Mouse (Mus musculus) heart, embryonic 14.5 days (tissue): ENCODE data around the gene Mfap5. TPM values are rescaled to one million over a fixed set of nuclear protein-coding genes. Genes with fewer than 3 reads are reported as not detected.
A peak's percentile ranks its signal among the peaks of the same experiment; 100 is the strongest.

Experiments used
- ATAC-seq: fragments of 200-750 bp; cut with Nextera tagmentation; 2 replicates; pipeline ENCODE4 v1.8.0; 2017; ENCODE audit warnings: low read depth, moderate TSS enrichment; ENCODE audit not compliant: insufficient number of reproducible peaks, insufficient read depth, low FRiP score
- H3K27ac ChIP-seq, 2 experiments: fragments of 200-500 bp in 1 of 2; fragments of 300-500 bp in 1 of 2; sonication (generic) in 1 of 2; replicated peaks in 1 of 2; 2 replicates each; pipeline ENCODE4 v1.5.1; 2012 to 2014; ENCODE audit warnings: low read depth in 2 of 2, low read length in 2 of 2, control low read depth in 1 of 2, mild to moderate bottlenecking in 1 of 2, mixed read lengths in 1 of 2; ENCODE audit not compliant: control insufficient read depth in 1 of 2, insufficient read depth in 1 of 2
- H3K27me3 ChIP-seq: fragments of 300-500 bp; sonication (generic); 2 replicates; pipeline ENCODE4 v1.6.1; 2014; ENCODE audit warnings: mild to moderate bottlenecking, low read length, control low read depth; ENCODE audit not compliant: control insufficient read depth, insufficient read depth
- H3K36me3 ChIP-seq: fragments of 300-500 bp; sonication (generic); 2 replicates; pipeline ENCODE4 v1.6.1; 2014; ENCODE audit warnings: mild to moderate bottlenecking, control low read depth, low read length, mixed read lengths; ENCODE audit not compliant: control insufficient read depth, insufficient read depth
- H3K4me1 ChIP-seq, 2 experiments: fragments of 200-500 bp in 1 of 2; fragments of 300-500 bp in 1 of 2; sonication (generic) in 1 of 2; 2 replicates each; pipeline ENCODE4 v1.6.1; 2012 to 2014; ENCODE audit warnings: low read length in 2 of 2, control low read depth in 1 of 2, mixed read lengths in 1 of 2; ENCODE audit not compliant: control insufficient read depth in 2 of 2, insufficient read depth in 2 of 2
- H3K4me2 ChIP-seq: fragments of 300-500 bp; sonication (generic); 2 replicates; pipeline ENCODE4 v1.6.1; 2014; ENCODE audit warnings: mild to moderate bottlenecking, low read length
- H3K4me3 ChIP-seq, 2 experiments: fragments of 200-500 bp in 1 of 2; fragments of 300-500 bp in 1 of 2; sonication (generic) in 1 of 2; 2 replicates each; pipeline ENCODE4 v1.5.1; 2012 to 2014; ENCODE audit warnings: low read length in 2 of 2, mild to moderate bottlenecking in 2 of 2, control low read depth in 1 of 2, low read depth in 1 of 2, moderate library complexity in 1 of 2; ENCODE audit not compliant: control insufficient read depth in 1 of 2, insufficient read depth in 1 of 2
- H3K9ac ChIP-seq: fragments of 300-500 bp; sonication (generic); 2 replicates; pipeline ENCODE4 v1.6.1; 2014; ENCODE audit warnings: mild to moderate bottlenecking, low read length
- H3K9me3 ChIP-seq: fragments of 300-500 bp; sonication (generic); 2 replicates; pipeline ENCODE4 v1.6.1; 2016; ENCODE audit warnings: low read length, control low read depth; ENCODE audit not compliant: control insufficient read depth
- WGBS: fragments of 180-500 bp; shearing (Covaris S2); extraction: QIAGEN DNeasy Blood & Tissue Kit; methylation state at CpG from one replicate; pipeline ENCODE4 v1.1.7; 2014; 5-methylcytosine and 5-hydroxymethylcytosine counted together
- polyA plus RNA-seq: library from polyadenylated mRNA; unstranded; fragments of >200 nt; fragmentation: Nextera tagmentation; extraction: Ambion mirVana; gene quantifications from 2 replicates; pipeline ENCODE4 v1.2.1, GENCODE M21; 2014

Gene Mfap5
- polyA plus RNA-seq, 1 experiment from 2014 or later = 16.9 TPM

GRCm38 (mm10) chr6:122485401-122486296, 20.0 kb upstream of the Mfap5 start:
- Histone ChIP-seq H3K4me2 (peak overlapping the region; percentile 89), H3K4me3 (peak overlapping the region; percentile 74 to 82), H3K4me1 (no peaks in the 10 kb centered on the region), H3K27me3 (peaks cover 41% of the 10 kb centered on the region), H3K9me3 (no peaks in the 10 kb centered on the region), H3K9ac (peak overlapping the region; percentile 74), H3K36me3 (no peaks in the 10 kb centered on the region), H3K27ac (no peak overlapping the region)
- peak; percentile 69 for ATAC-seq
- WGBS = 2% methylated on average over 43 of the region's 91 CpGs

DNA sequence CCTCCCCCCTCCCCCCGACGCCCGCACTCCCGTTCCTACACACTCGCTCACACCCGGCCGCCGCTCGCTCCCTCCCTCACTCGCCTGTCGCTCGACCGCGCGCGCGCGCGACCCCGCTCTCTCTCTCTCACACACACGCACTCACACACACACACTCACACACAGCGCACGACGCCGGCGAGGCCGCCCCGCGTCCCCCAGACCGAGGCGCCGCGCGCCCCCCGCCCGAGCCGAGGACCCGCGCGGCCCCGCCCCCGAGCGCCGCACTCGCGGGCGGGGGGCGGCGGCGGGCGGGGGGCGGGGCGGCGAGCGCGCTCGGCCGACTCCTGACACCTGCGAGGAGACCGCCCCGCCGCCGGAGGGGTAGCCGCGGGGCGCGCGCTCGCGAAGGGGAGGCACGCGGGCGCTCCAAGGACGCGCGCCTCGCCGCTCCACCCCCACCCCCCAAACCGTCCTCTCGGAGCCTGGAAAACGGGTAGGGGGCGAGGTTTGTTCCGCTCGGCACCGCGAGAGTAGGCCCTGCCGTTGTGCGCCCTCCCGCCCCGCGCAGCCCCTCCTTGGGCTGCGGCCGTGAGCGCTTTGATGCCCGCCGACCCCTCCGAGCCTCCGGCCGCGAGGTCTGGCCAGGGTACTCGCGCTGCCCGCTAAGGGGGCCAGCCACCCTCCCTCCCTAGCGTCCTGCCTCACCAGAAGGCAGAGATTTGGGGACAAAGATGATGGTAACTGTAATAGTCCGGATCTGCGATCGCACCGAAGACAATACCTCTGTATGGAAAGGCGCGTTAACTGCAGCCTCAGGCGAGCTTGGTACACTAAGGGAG, 19.1 kb upstream of the Mfap5 start:
- Histone ChIP-seq H3K4me2 (peak overlapping the region; percentile 89), H3K9me3 (no peaks in the 10 kb centered on the region), H3K36me3 (no peaks in the 10 kb centered on the region), H3K9ac (peak overlapping the region; percentile 74), H3K4me3 (peak overlapping the region; percentile 74 to 82), H3K4me1 (peaks cover 2 to 5% of the 10 kb centered on the region in 2 experiments; a peak in 3 of 4 replicates), H3K27me3 (peaks cover 41% of the 10 kb centered on the region), H3K27ac (no peak overlapping the region)
- WGBS = 1% methylated on average over 74 of the region's 111 CpGs
- ATAC-seq = peak; percentile 70

DNA sequence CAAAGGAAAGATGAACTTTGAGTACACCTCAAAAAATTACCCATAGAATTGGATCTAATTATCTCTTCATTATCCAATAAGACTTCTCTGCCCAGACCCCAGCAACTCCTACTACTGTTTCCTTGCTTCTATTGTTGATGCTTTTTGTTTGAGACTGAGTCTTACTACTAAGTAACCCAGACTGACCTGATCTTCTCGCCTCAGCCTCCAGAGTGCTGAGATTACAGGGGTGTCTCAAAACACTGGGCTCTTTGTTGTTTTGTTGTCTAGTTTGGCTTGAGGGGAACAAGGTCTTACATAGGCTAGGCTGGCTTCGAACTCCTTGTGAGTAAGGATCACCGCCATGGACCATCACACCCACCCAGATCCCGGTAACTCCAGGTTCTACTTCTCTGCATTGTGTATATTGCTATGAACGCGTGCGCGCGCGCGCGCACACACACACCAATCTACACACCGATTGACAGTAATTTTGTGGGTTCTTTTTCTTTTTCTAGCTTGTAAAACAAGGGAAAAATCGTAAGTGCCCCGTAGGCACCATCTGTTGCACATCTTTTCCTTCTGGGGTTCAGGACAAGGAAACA, 14.6 kb upstream of the Mfap5 start:
- Histone ChIP-seq H3K4me3 (peak overlapping the region; percentile 45 to 46), H3K27me3 (peaks cover 23% of the 10 kb centered on the region; the same call in 1 of the 2 replicates), H3K4me2 (peak overlapping the region; percentile 81), H3K36me3 (no peaks in the 10 kb centered on the region), H3K4me1 (peaks cover 10 to 24% of the 10 kb centered on the region in 2 experiments), H3K9ac (peak overlapping the region; percentile 66), H3K27ac (0 out of 4 replicates have a peak overlapping the region, but pooled peaks of 1 of the 2 experiments have one; percentile 6), H3K9me3 (no peaks in the 10 kb centered on the region)
- WGBS = 24% methylated on average over 15 of the region's 15 CpGs
- ATAC-seq = no peak

- H3K4me2 ChIP-seq = peak overlapping the region; percentile 81
- 0 out of 4 replicates have a peak overlapping the region, but pooled peaks of 1 of the 2 experiments have one; percentile 6 for H3K27ac ChIP-seq
- under 1% methylated on average over 16 of the region's 16 CpGs for WGBS
- H3K27me3 ChIP-seq = peaks cover 22% of the 10 kb centered on the region; the same call in 1 of the 2 replicates
- peak overlapping the region; percentile 45 to 46 for H3K4me3 ChIP-seq
- no peaks in the 10 kb centered on the region for H3K36me3 ChIP-seq
- H3K9ac ChIP-seq = peak overlapping the region; percentile 66
- H3K4me1 ChIP-seq = peaks cover 10 to 26% of the 10 kb centered on the region in 2 experiments
- peak; percentile 82 for ATAC-seq
- H3K9me3 ChIP-seq = no peaks in the 10 kb centered on the region
These were observed 14.1 kb upstream of the Mfap5 start for GRCm38 (mm10) chr6:122491557-122491956.

DNA sequence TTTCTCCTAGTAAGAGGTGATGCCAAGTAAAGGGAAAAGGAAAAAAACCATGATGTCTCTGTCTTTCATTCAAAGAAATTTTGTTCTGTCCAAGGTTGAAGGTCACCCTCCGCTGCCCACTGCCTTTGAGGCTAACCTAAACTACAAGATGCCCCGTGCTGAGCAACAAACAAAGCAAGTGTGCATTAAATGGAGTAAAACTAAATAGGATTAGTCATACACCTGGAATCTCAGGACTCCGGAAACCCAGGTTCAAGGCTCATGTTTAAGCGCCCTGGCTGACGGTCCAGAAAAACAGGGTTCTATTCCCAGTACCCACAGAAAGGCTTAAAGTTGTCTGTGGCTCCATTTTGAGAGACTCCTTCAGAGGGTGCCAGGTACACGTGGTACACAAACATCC, 13.2 kb upstream of the Mfap5 start:
- Histone ChIP-seq H3K36me3 (no peaks in the 10 kb centered on the region), H3K9ac (no peak overlapping the region), H3K4me2 (no peak overlapping the region), H3K9me3 (no peaks in the 10 kb centered on the region), H3K27me3 (peaks cover 14% of the 10 kb centered on the region; the same call in 1 of the 2 replicates), H3K27ac (no peak overlapping the region), H3K4me1 (peaks cover 10 to 26% of the 10 kb centered on the region in 2 experiments), H3K4me3 (no peak overlapping the region)
- no peak for ATAC-seq
- 40% methylated on average over 6 of the region's 6 CpGs for WGBS

DNA sequence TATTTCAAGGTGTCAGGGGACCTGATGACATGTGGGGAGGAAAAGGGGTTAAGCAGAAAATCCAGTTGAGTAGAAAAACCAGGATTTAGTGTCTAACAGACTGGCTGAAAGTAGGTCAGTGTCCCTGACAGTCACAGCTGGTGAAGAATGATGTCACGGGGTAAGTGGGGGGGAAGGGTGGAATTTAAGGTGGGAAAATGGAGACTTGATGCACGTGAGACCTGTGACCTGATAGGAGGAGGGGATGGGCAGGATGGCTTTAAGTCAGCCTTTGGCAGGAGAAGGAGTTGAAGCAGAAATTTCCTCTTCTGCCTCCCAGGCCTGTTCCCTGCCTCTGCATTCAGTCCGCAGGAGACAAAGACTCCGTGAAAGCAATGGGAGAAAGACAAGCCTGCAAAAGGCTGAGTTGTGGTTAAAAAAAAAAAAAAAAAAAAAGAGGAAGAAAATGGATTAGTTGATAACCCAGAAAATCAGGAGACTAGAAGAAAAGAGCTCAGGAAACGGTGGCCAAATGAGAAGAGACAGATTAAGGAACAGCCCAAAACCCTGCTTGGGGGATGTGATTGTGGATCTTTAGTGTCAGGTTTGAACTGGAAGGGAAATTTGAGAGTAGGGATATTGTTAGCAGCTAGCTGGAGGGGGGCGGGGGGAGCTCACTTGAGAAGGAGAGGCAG, 11.7 kb upstream of the Mfap5 start:
- Histone ChIP-seq H3K4me1 (peaks cover 10 to 26% of the 10 kb centered on the region in 2 experiments), H3K9ac (no peak overlapping the region), H3K4me3 (no peak overlapping the region), H3K36me3 (no peaks in the 10 kb centered on the region), H3K4me2 (no peak overlapping the region), H3K27ac (0 out of 4 replicates have a peak overlapping the region, but pooled peaks of 1 of the 2 experiments have one; percentile 74), H3K27me3 (peaks cover 2% of the 10 kb centered on the region; the same call in 1 of the 2 replicates), H3K9me3 (no peaks in the 10 kb centered on the region)
- ATAC-seq = no peak
- WGBS = 58% methylated on average over 6 of the region's 6 CpGs
